Mouse (Mus musculus) heart, postnatal 0 days (tissue): Measurements from ENCODE around the gene Arhgap28. TPM values are rescaled to one million over a fixed set of nuclear protein-coding genes. Genes with fewer than 3 reads are reported as not detected.

ENCODE experiments used
- ATAC-seq: fragments of 200-750 bp; cut with Nextera tagmentation; 2 replicates; pipeline ENCODE4 v1.8.0; 2017; ENCODE audit warnings: low read depth, moderate number of reproducible peaks, moderate library complexity; ENCODE audit not compliant: insufficient read depth
- DNase-seq: peaks from one replicate; pipeline ENCODE4 v3.0.0-alpha.2; 2016; ENCODE audit warnings: low spot score
- H3K27ac ChIP-seq: fragments of 300-500 bp; sonication (generic); 2 replicates; pipeline ENCODE4 v1.5.1; 2014; ENCODE audit warnings: low read depth, mild to moderate bottlenecking
- H3K27me3 ChIP-seq: fragments of 300-500 bp; sonication (generic); 2 replicates; pipeline ENCODE4 v1.6.1; 2014; ENCODE audit warnings: low read length, mixed read lengths; ENCODE audit not compliant: control insufficient read depth, insufficient read depth
- H3K36me3 ChIP-seq: fragments of 300-500 bp; sonication (generic); replicated peaks from 2 replicates; pipeline ENCODE4 v1.6.1; 2014; ENCODE audit warnings: low read length, mixed read lengths; ENCODE audit not compliant: control insufficient read depth, insufficient read depth
- H3K4me1 ChIP-seq: fragments of 300-500 bp; sonication (generic); 2 replicates; pipeline ENCODE4 v1.6.1; 2014; ENCODE audit warnings: antibody characterized with exemption; ENCODE audit not compliant: control insufficient read depth, insufficient read depth
- H3K4me2 ChIP-seq: fragments of 300-500 bp; sonication (generic); 2 replicates; pipeline ENCODE4 v1.6.1; 2014; ENCODE audit warnings: low read depth, mild to moderate bottlenecking, low read length, moderate library complexity
- H3K4me3 ChIP-seq: fragments of 300-500 bp; sonication (generic); 2 replicates; pipeline ENCODE4 v1.5.1; 2014; ENCODE audit warnings: low read depth, low read length
- H3K9ac ChIP-seq: fragments of 300-500 bp; sonication (generic); replicated peaks from 2 replicates; pipeline ENCODE4 v1.6.1; 2014; ENCODE audit warnings: low read depth, low read length, mixed read lengths
- H3K9me3 ChIP-seq: fragments of 300-500 bp; sonication (generic); replicated peaks from 2 replicates; pipeline ENCODE4 v1.6.1; 2016; ENCODE audit warnings: low read length; ENCODE audit not compliant: control insufficient read depth
- CTCF ChIP-seq: IDR thresholded peaks from 2 replicates; pipeline ENCODE4 v1.5.1; 2016; ENCODE audit warnings: antibody characterized with exemption, control low read depth, low read depth
- EP300 ChIP-seq: IDR thresholded peaks from 2 replicates; pipeline ENCODE4 v1.6.1; 2016; ENCODE audit warnings: antibody characterized with exemption, low read depth
- WGBS: fragments of 180-500 bp; shearing (Covaris S2); extraction: QIAGEN DNeasy Blood & Tissue Kit; methylation state at CpG from one replicate; pipeline ENCODE4 v1.1.7; 2014; 5-methylcytosine and 5-hydroxymethylcytosine counted together
- polyA plus RNA-seq: library from polyadenylated mRNA; unstranded; fragments of >200 nt; fragmentation: Nextera tagmentation; extraction: Ambion mirVana; gene quantifications from 2 replicates; pipeline ENCODE4 v1.2.1, GENCODE M21; 2015
- total RNA-seq: library from RNA; depleted of rRNA; stranded (reverse); fragments of >200 nt; gene quantifications from 2 replicates; pipeline ENCODE4 v1.2.3, GENCODE M21; 2014; ENCODE audit warnings: low replicate concordance; rRNA removed

The Arhgap28 gene
- total RNA-seq: 7.7 and 13.0 TPM in 2 replicates
- 4.1 and 4.2 TPM in 2 replicates for polyA plus RNA-seq

DNA sequence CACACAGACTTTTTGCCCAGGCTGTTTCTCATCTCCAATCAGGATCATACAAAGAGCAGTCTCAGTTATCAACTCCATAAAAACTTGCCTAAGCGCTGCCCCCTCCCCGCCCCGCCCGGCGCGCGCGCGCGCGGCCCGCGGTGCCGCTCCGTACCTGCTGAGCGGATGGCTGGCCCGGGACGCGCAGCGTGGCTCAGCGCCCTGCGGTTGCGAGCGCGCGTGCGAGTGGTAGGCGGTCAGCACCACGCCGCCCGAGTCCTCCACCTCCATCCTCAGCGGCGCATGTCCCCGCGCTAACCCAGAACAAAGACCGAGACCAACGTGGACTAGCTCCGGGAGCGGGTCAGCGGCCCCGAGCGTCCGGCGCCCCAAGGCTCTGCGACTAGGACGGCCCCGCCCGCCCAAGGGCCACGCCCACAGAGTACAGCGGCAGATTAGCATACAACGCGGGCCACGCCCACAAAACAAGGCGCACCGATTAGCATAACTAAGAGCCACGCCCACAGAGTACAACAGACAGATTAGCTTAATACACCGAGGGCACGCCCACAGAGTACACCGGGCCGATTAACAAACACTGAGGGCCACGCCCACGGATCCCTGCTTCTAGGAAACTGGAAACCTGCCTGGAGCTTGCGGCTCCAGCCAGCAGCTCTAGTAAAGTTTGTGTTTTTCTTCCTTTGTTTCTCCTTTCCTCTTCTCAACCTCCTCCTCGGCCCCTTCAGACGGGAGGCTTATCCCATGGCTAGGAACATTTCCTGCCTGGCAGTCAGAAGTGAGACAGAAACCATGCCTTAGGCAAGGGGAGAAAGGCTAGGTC lies at the start of gene Arhgap28:
Gene Arhgap28, minus strand, starts transcription at position 380 of the 820 bp plus-strand sequence.
- H3K9me3 ChIP-seq: no peaks in the 10 kb centered on the region
- DNase-seq (peak; percentile 98), ATAC-seq (peak; percentile 96)
- peak within 1 kb of the TSS; percentile 91 for H3K4me2 ChIP-seq
- peak within 1 kb of the TSS; percentile 58 for H3K9ac ChIP-seq
- TF ChIP-seq CTCF (no peak), EP300 (no peak)
- no peaks in the 10 kb centered on the region; the same call in 1 of the 2 replicates for H3K4me1 ChIP-seq
- peak within 1 kb of the TSS; percentile 65 for H3K4me3 ChIP-seq
- H3K27me3 ChIP-seq: no peaks in the 10 kb centered on the region
- H3K27ac ChIP-seq: peak within 1 kb of the TSS; percentile 80
- WGBS: under 1% methylated on average over 65 of the region's 65 CpGs
- H3K36me3 ChIP-seq: no peaks in the 10 kb centered on the region

DNA sequence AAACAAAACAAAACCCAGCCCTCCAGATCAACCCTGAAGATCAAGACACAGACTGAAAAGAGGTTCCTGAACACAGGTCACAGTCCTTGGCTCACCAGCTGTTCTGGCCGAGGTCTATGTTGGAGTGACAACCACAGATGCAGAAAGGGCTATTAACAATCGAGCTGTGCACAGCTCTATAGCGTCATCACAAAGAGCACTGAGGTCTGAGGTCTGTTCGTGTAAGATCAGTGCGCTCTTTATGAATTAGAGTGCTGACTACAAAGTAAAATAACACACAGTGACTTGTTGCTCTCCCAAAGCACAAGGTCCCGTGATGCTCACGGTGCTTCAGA lies 42.4 kb upstream of the Arhgap28 start:
- Histone ChIP-seq H3K9me3 (no peaks in the 10 kb centered on the region), H3K9ac (no peak overlapping the region), H3K4me1 (no peaks in the 10 kb centered on the region), H3K27ac (no peak overlapping the region), H3K27me3 (no peaks in the 10 kb centered on the region), H3K36me3 (no peaks in the 10 kb centered on the region), H3K4me2 (no peak overlapping the region), H3K4me3 (no peak overlapping the region)
- DNase-seq (no peak), ATAC-seq (no peak)
- no peak for TF ChIP-seq EP300
- WGBS: 72% methylated on average over 7 of the region's 7 CpGs

DNA sequence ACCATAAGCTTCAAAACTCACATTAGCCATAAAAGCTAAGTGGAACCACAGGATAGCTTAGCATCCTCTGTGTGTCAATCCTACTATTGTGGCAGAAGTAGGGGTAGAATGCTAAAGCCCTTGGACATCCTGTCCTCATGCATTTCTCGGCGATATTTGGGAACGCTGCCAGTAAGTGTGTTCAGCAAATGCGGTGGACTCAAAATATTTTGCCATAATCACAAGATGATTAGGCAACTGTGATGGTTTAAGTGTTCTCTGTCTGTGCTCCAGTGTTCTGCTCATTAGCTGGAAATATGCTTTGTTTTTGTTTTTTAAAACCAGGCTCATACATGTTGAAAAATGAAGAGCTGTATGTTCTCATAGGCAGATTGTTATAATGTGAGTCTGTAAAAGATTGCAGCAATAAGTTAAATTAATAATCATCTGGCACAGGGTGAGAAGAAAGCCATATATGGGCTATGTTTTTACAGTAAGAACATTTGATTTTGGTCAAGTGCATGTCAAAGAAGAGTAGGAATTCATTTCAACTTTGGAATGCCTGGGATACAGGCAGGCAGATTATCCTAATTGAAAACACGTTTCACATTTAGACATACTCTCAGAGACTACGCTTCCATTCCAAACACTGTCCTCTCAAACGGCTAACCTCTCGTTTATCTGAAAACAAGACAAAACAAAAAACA lies 41.9 kb upstream of the Arhgap28 start:
- WGBS: 56% methylated on average over 8 of the region's 8 CpGs
- no peak overlapping the region for H3K4me2 ChIP-seq
- H3K9me3 ChIP-seq: no peaks in the 10 kb centered on the region
- ATAC-seq: no peak
- H3K36me3 ChIP-seq: no peaks in the 10 kb centered on the region
- H3K9ac ChIP-seq: no peak overlapping the region
- TF ChIP-seq CTCF (no peak), EP300 (no peak)
- H3K4me1 ChIP-seq: no peaks in the 10 kb centered on the region
- H3K4me3 ChIP-seq: no peak overlapping the region
- H3K27me3 ChIP-seq: no peaks in the 10 kb centered on the region
- DNase-seq: no peak
- no peak overlapping the region for H3K27ac ChIP-seq

DNA sequence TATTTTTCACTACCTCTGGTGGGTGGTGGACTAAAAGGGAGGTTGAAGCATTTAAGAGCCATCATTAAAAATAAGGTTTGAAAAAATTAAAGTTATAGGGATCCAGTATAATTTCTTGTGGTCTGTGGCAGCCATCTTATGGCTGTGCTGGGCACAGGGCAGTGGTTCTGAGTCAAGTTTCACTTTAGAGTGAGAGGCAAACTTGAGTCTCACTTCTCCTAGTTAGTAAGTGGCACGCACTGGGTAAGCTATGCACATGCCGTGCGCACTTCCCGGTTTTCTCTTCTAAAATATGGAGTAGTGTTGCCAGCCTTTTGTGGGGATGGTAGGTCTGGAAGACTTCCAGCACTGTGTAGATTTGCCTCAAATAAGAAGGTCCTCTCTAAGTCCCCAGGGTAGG lies 38.5 kb upstream of the Arhgap28 start:
- Histone ChIP-seq H3K4me1 (no peaks in the 10 kb centered on the region), H3K36me3 (no peaks in the 10 kb centered on the region), H3K9ac (no peak overlapping the region), H3K4me2 (no peak overlapping the region), H3K27me3 (no peaks in the 10 kb centered on the region), H3K27ac (no peak overlapping the region), H3K4me3 (no peak overlapping the region), H3K9me3 (no peaks in the 10 kb centered on the region)
- TF ChIP-seq CTCF (no peak), EP300 (no peak)
- 92% methylated on average over 4 of the region's 4 CpGs for WGBS
- ATAC-seq (no peak), DNase-seq (no peak)

DNA sequence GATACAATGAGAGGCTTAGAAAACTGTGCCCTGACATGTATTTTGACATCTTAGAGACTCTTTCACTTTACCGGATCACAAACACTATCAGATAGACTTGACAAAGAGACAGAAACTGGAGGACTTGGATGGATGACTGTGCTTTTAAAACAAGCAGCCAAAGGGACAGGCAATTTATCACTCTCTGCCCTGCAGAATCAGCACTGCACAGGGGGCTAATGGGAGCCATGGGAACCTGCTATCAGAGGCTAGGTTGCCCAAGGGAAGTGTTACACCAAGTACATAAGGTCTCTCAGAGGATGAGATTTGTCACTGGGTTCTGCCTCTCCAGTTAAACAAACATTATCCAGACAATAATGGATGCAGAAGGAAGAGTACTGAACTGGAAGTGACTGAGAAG lies 33.1 kb upstream of the Arhgap28 start:
- H3K27ac ChIP-seq: no peak overlapping the region

More for the DNA sequence above, 33.1 kb upstream of the Arhgap28 start:
- DNase-seq: no peak
- Histone ChIP-seq H3K4me1 (no peaks in the 10 kb centered on the region), H3K36me3 (no peaks in the 10 kb centered on the region), H3K9me3 (no peaks in the 10 kb centered on the region), H3K9ac (no peak overlapping the region), H3K27me3 (no peaks in the 10 kb centered on the region), H3K4me3 (no peak overlapping the region), H3K4me2 (no peak overlapping the region)
- ATAC-seq: no peak
- TF ChIP-seq EP300 (no peak), CTCF (no peak)
- 74% methylated on average over 1 of the region's 1 CpGs for WGBS
